Mouse (Mus musculus) kidney, embryonic 14.5 days (tissue): Measurements from ENCODE around the gene 4930470P17Rik. TPM values are rescaled to one million over a fixed set of nuclear protein-coding genes. Genes with fewer than 3 reads are reported as not detected.

ENCODE experiments used
- ATAC-seq: fragments of 200-750 bp; cut with Nextera tagmentation; 2 replicates; pipeline ENCODE4 v1.8.0; 2017; ENCODE audit warnings: moderate number of reproducible peaks, mild to moderate bottlenecking, moderate TSS enrichment, moderate library complexity; ENCODE audit not compliant: low FRiP score, low TSS enrichment
- H3K27ac ChIP-seq: fragments of 300-500 bp; sonication (generic); 2 replicates; pipeline ENCODE4 v1.5.1; 2014; ENCODE audit warnings: low read depth, mild to moderate bottlenecking, low read length, moderate library complexity, mixed read lengths
- H3K27me3 ChIP-seq: fragments of 300-500 bp; sonication (generic); 2 replicates; pipeline ENCODE4 v1.6.1; 2014; ENCODE audit warnings: mild to moderate bottlenecking, low read length; ENCODE audit not compliant: control insufficient read depth, insufficient read depth
- H3K36me3 ChIP-seq: fragments of 300-500 bp; sonication (generic); 2 replicates; pipeline ENCODE4 v1.6.1; 2014; ENCODE audit warnings: low read length, mixed read lengths; ENCODE audit not compliant: control insufficient read depth, insufficient read depth
- H3K4me1 ChIP-seq: fragments of 300-500 bp; sonication (generic); 2 replicates; pipeline ENCODE4 v1.6.1; 2014; ENCODE audit warnings: low read length, mixed read lengths; ENCODE audit not compliant: control insufficient read depth, insufficient read depth
- H3K4me2 ChIP-seq: fragments of 300-500 bp; sonication (generic); replicated peaks from 2 replicates; pipeline ENCODE4 v1.6.1; 2014; ENCODE audit warnings: low read depth, mild to moderate bottlenecking, low read length
- H3K4me3 ChIP-seq: fragments of 300-500 bp; sonication (generic); 2 replicates; pipeline ENCODE4 v1.5.1; 2014; ENCODE audit warnings: mild to moderate bottlenecking, low read length
- H3K9ac ChIP-seq: fragments of 300-500 bp; sonication (generic); 2 replicates; pipeline ENCODE4 v1.6.1; 2014; ENCODE audit warnings: low read depth, mild to moderate bottlenecking, low read length, moderate library complexity
- H3K9me3 ChIP-seq: fragments of 300-500 bp; sonication (generic); 2 replicates; pipeline ENCODE4 v1.6.1; 2016; ENCODE audit warnings: low read length; ENCODE audit not compliant: control insufficient read depth
- WGBS: fragments of 180-500 bp; shearing (Covaris S2); extraction: QIAGEN DNeasy Blood & Tissue Kit; methylation state at CpG from one replicate; pipeline ENCODE4 v1.1.7; 2014; 5-methylcytosine and 5-hydroxymethylcytosine counted together
- polyA plus RNA-seq: library from polyadenylated mRNA; unstranded; fragments of >200 nt; fragmentation: Nextera tagmentation; extraction: Ambion mirVana; gene quantifications from 2 replicates; pipeline ENCODE4 v1.2.1, GENCODE M21; 2014

The 4930470P17Rik gene
- polyA plus RNA-seq, 1 experiment from 2014 or later = not detected

- H3K4me2 ChIP-seq = no peak overlapping the region
- ATAC-seq = no peak
- H3K27ac ChIP-seq = no peak overlapping the region
- H3K4me3 ChIP-seq = no peak overlapping the region
- peaks cover 15% of the 10 kb centered on the region for H3K4me1 ChIP-seq
- WGBS = 62% methylated on average over 4 of the region's 5 CpGs
- no peaks in the 10 kb centered on the region for H3K9me3 ChIP-seq
- no peaks in the 10 kb centered on the region for H3K36me3 ChIP-seq
- no peaks in the 10 kb centered on the region for H3K27me3 ChIP-seq
- H3K9ac ChIP-seq = no peak overlapping the region
These were observed 58.2 kb downstream of the 4930470P17Rik start for GRCm38 (mm10) chr2:170543625-170544024.

- Histone ChIP-seq H3K9ac (no peak overlapping the region), H3K27ac (no peak overlapping the region), H3K36me3 (no peaks in the 10 kb centered on the region), H3K4me2 (no peak overlapping the region), H3K4me1 (no peaks in the 10 kb centered on the region), H3K4me3 (no peak overlapping the region), H3K27me3 (no peaks in the 10 kb centered on the region), H3K9me3 (no peaks in the 10 kb centered on the region)
- no peak for ATAC-seq
- WGBS = 78% methylated on average over 9 of the region's 9 CpGs
These were observed 62.6 kb downstream of the 4930470P17Rik start for GRCm38 (mm10) chr2:170539211-170539610.

- Histone ChIP-seq H3K27me3 (no peaks in the 10 kb centered on the region), H3K4me3 (no peak overlapping the region), H3K36me3 (no peaks in the 10 kb centered on the region), H3K4me1 (no peaks in the 10 kb centered on the region), H3K4me2 (no peak overlapping the region), H3K9ac (no peak overlapping the region), H3K9me3 (no peaks in the 10 kb centered on the region), H3K27ac (no peak overlapping the region)
- ATAC-seq = no peak
These were observed 66.0 kb downstream of the 4930470P17Rik start for GRCm38 (mm10) chr2:170535841-170536240.

GRCm38 (mm10) chr2:170534803-170535174, 67.0 kb downstream of the 4930470P17Rik start:
- no peak for ATAC-seq
- no peaks in the 10 kb centered on the region for H3K27me3 ChIP-seq
- H3K4me2 ChIP-seq = no peak overlapping the region
- H3K4me1 ChIP-seq = no peaks in the 10 kb centered on the region
- H3K9me3 ChIP-seq = no peaks in the 10 kb centered on the region
- 89% methylated on average over 11 of the region's 11 CpGs for WGBS
- no peaks in the 10 kb centered on the region for H3K36me3 ChIP-seq
- no peak overlapping the region for H3K27ac ChIP-seq
- no peak overlapping the region for H3K9ac ChIP-seq
- no peak overlapping the region for H3K4me3 ChIP-seq

- H3K9me3 ChIP-seq = no peaks in the 10 kb centered on the region
- H3K4me2 ChIP-seq = no peak overlapping the region
- H3K27me3 ChIP-seq = no peaks in the 10 kb centered on the region
- H3K4me3 ChIP-seq = no peak overlapping the region
- WGBS = 67% methylated on average over 11 of the region's 12 CpGs
- no peak overlapping the region for H3K27ac ChIP-seq
- no peak overlapping the region for H3K9ac ChIP-seq
- no peaks in the 10 kb centered on the region for H3K36me3 ChIP-seq
- ATAC-seq = no peak
- no peaks in the 10 kb centered on the region for H3K4me1 ChIP-seq
These were observed 67.6 kb downstream of the 4930470P17Rik start for GRCm38 (mm10) chr2:170534116-170534802.

- ATAC-seq = no peak
- no peaks in the 10 kb centered on the region for H3K36me3 ChIP-seq
- 94% methylated on average over 3 of the region's 3 CpGs for WGBS
- no peak overlapping the region for H3K9ac ChIP-seq
- H3K9me3 ChIP-seq = no peaks in the 10 kb centered on the region
- H3K27me3 ChIP-seq = no peaks in the 10 kb centered on the region
- no peaks in the 10 kb centered on the region for H3K4me1 ChIP-seq
- H3K27ac ChIP-seq = no peak overlapping the region
- H3K4me2 ChIP-seq = no peak overlapping the region
- H3K4me3 ChIP-seq = no peak overlapping the region
These were observed 71.6 kb downstream of the 4930470P17Rik start for GRCm38 (mm10) chr2:170530256-170530655.

GRCm38 (mm10) chr2:170529766-170530165, 72.1 kb downstream of the 4930470P17Rik start:
- no peak overlapping the region for H3K4me2 ChIP-seq
- no peaks in the 10 kb centered on the region for H3K36me3 ChIP-seq
- H3K9ac ChIP-seq = no peak overlapping the region
- 96% methylated on average over 7 of the region's 7 CpGs for WGBS
- ATAC-seq = no peak
- H3K9me3 ChIP-seq = no peaks in the 10 kb centered on the region
- no peaks in the 10 kb centered on the region for H3K27me3 ChIP-seq
- no peak overlapping the region for H3K4me3 ChIP-seq
- H3K4me1 ChIP-seq = no peaks in the 10 kb centered on the region
- H3K27ac ChIP-seq = no peak overlapping the region

Other genes starting within 250 kb of the 4930470P17Rik start
- 0.64 TPM in 1 of 2 replicates, not detected in the other for gene Bcas1, start 174.2 kb downstream of the 4930470P17Rik start, polyA plus RNA-seq
- gene Pfdn4, start 105.6 kb downstream of the 4930470P17Rik start, polyA plus RNA-seq = 102 and 154 TPM in 2 replicates
- 0.09 and 0.23 TPM in 2 replicates for gene Cyp24a1, start 104.9 kb downstream of the 4930470P17Rik start, polyA plus RNA-seq
- gene Dok5, start 129.8 kb upstream of the 4930470P17Rik start, polyA plus RNA-seq = 0.81 and 0.85 TPM in 2 replicates